Mouse (Mus musculus): ENCODE measurements around the gene Ctsa.

- no peak for TF ChIP-seq CTCF (conservative IDR thresholded peaks at IDR 0.05; ENCODE audit: low read length)
- no peak for TF ChIP-seq NANOG (IDR thresholded peaks at IDR 0.05; ENCODE audit: borderline replicate concordance, low read length)
Measured at GRCm38 (mm10) chr2:164785481-164786387, 46.9 kb upstream of the Ctsa start, which contains the start of gene Snx21.

Measured in E14TG2a.4 (cell line).